Mouse (Mus musculus): ENCODE measurements around the gene Cnr2. TPM values are rescaled to one million over a fixed set of nuclear protein-coding genes. Genes with fewer than 3 reads are reported as not detected.
A peak's percentile ranks its signal among the peaks of the same experiment; 100 is the strongest.

The Cnr2 gene
- total and polyA plus RNA-seq, 3 experiments = 6.8 to 10.2 TPM; not detected in 1

- DNase-seq (ENCODE audit: low read depth, low spot score) = no peak
- TF ChIP-seq CHD1 (IDR thresholded peaks at IDR 0.05; ENCODE audit: low read depth, low read length) = peak; percentile 93; the same call in 1 of the 2 replicates
- no peak for TF ChIP-seq POLR2AphosphoS5 (IDR thresholded peaks at IDR 0.05; ENCODE audit: borderline replicate concordance, low read depth, low read length)
- TF ChIP-seq ZMIZ1 (IDR thresholded peaks at IDR 0.05; ENCODE audit: low read depth, low read length) = peak; percentile 61
- Histone ChIP-seq H3K27ac (ENCODE audit: control insufficient read depth, low read depth, low read length) (peak overlapping the region; percentile 99), H3K79me2 (ENCODE audit: control insufficient read depth, insufficient read depth, low read length, poor library complexity) (peaks cover 31% of the 10 kb centered on the region), H3K4me3 (ENCODE audit: control insufficient read depth in 1 of 2, insufficient read depth in 1 of 2, low read depth in 2 of 2, low read length in 2 of 2) (peak overlapping the region; percentile 60 to 92), H3K4me1 (ENCODE audit: control insufficient read depth in 1 of 2, insufficient read depth in 2 of 2, low read length in 2 of 2) (peaks cover 27 to 32% of the 10 kb centered on the region in 2 experiments), H3K36me3 (ENCODE audit: control insufficient read depth in 1 of 2, insufficient read depth in 2 of 2, low read length in 2 of 2) (peaks cover 20 to 52% of the 10 kb centered on the region in 2 experiments), H3K9ac (ENCODE audit: control insufficient read depth, low read depth, low read length, poor library complexity, severe bottlenecking) (peak overlapping the region; percentile 99), H3K27me3 (ENCODE audit: control insufficient read depth in 1 of 2, insufficient read depth in 2 of 2, low read length in 2 of 2) (no peaks in the 10 kb centered on the region), H3K9me3 (replicated peaks; ENCODE audit: insufficient read depth, low read length) (no peaks in the 10 kb centered on the region)
These were observed 22.4 kb upstream of the Cnr2 start for GRCm38 (mm10) chr4:135872589-135873391.

GRCm38 (mm10) chr4:135873526-135874202, 21.5 kb upstream of the Cnr2 start, which contains the start of gene Pnrc2:
Pnrc2 (minus strand) TSS chr4:135873850.
- Histone ChIP-seq H3K36me3 (ENCODE audit: control insufficient read depth in 1 of 2, insufficient read depth in 2 of 2, low read length in 2 of 2) (peaks cover 20 to 52% of the 10 kb centered on the region in 2 experiments), H3K9me3 (replicated peaks; ENCODE audit: insufficient read depth, low read length) (no peaks in the 10 kb centered on the region), H3K4me1 (ENCODE audit: control insufficient read depth in 1 of 2, insufficient read depth in 2 of 2, low read length in 2 of 2) (peaks cover 27 to 32% of the 10 kb centered on the region in 2 experiments), H3K4me3 (ENCODE audit: control insufficient read depth in 1 of 2, insufficient read depth in 1 of 2, low read depth in 2 of 2, low read length in 2 of 2) (peak within 1 kb of the TSS; percentile 79 to 92), H3K27ac (ENCODE audit: control insufficient read depth, low read depth, low read length) (peak within 1 kb of the TSS; percentile 99), H3K79me2 (ENCODE audit: control insufficient read depth, insufficient read depth, low read length, poor library complexity) (peaks cover 30% of the 10 kb centered on the region), H3K9ac (ENCODE audit: control insufficient read depth, low read depth, low read length, poor library complexity, severe bottlenecking) (peak within 1 kb of the TSS; percentile 99), H3K27me3 (ENCODE audit: control insufficient read depth in 1 of 2, insufficient read depth in 2 of 2, low read length in 2 of 2) (no peaks in the 10 kb centered on the region)
- peak; percentile 95 for DNase-seq (ENCODE audit: low read depth, low spot score)
- TF ChIP-seq MEF2A (IDR thresholded peaks at IDR 0.05; ENCODE audit: extremely low read depth, insufficient replicate concordance, low read depth, low read length, poor library complexity, severe bottlenecking) = 0 out of 2 replicates have a peak, but pooled peaks have one; percentile 26
- no peak for TF ChIP-seq MAFK (IDR thresholded peaks at IDR 0.05; ENCODE audit: borderline replicate concordance, low read depth, low read length)
- no peak for TF ChIP-seq RAD21 (IDR thresholded peaks at IDR 0.05; ENCODE audit: low read depth, low read length)
- no peak; the same call in 1 of the 2 replicates for TF ChIP-seq TCF12 (IDR thresholded peaks at IDR 0.05; ENCODE audit: low read depth, low read length)
- peak; percentile 66 for TF ChIP-seq USF1 (IDR thresholded peaks at IDR 0.05; ENCODE audit: low read depth, low read length)
- 0 out of 2 replicates have a peak, but pooled peaks have one; percentile 95 for TF ChIP-seq UBTF (IDR thresholded peaks at IDR 0.05; ENCODE audit: borderline replicate concordance, insufficient read depth, low read depth, low read length)
- 0 out of 2 replicates have a peak, but pooled peaks have one; percentile 8 for TF ChIP-seq ZKSCAN1 (IDR thresholded peaks at IDR 0.05; ENCODE audit: low read depth, low read length)
- TF ChIP-seq MXI1 (IDR thresholded peaks at IDR 0.05; ENCODE audit: low read depth, low read length) = peak; percentile 66
- peak; percentile 28; the same call in 1 of the 2 replicates for TF ChIP-seq ETS1 (IDR thresholded peaks at IDR 0.05; ENCODE audit: low read depth, low read length)
- peak; percentile 97 for TF ChIP-seq POLR2AphosphoS2 (IDR thresholded peaks at IDR 0.05; ENCODE audit: low read length)
- TF ChIP-seq HCFC1 (IDR thresholded peaks at IDR 0.05; ENCODE audit: low read depth, low read length) = peak; percentile 78
- TF ChIP-seq POLR2A (IDR thresholded peaks at IDR 0.05; ENCODE audit: control insufficient read depth in 1 of 2, insufficient read depth in 1 of 2, low read depth in 1 of 2, low read length in 2 of 2, poor library complexity in 1 of 2) = peak; percentile 87 to 89
- peak; percentile 1; the same call in 1 of the 2 replicates for TF ChIP-seq SMC3 (IDR thresholded peaks at IDR 0.05; ENCODE audit: low read depth, low read length)
- TF ChIP-seq ELF1 (IDR thresholded peaks at IDR 0.05; ENCODE audit: low read depth, low read length) = peak; percentile 78
- TF ChIP-seq MYB (IDR thresholded peaks at IDR 0.05; ENCODE audit: low read depth, low read length) = peak; percentile 23; the same call in 1 of the 2 replicates
- TF ChIP-seq NELFE (IDR thresholded peaks at IDR 0.05; ENCODE audit: low read depth, low read length) = peak; percentile 87
- peak; percentile 22; the same call in 1 of the 2 replicates for TF ChIP-seq MYC (IDR thresholded peaks at IDR 0.05; ENCODE audit: low read depth, low read length)
- TF ChIP-seq ZC3H11A (IDR thresholded peaks at IDR 0.05; ENCODE audit: low read depth, low read length) = no peak
- peak; percentile 97; the same call in 1 of the 2 replicates for TF ChIP-seq ZMIZ1 (IDR thresholded peaks at IDR 0.05; ENCODE audit: low read depth, low read length)
- peak; percentile 80 for TF ChIP-seq TBP (IDR thresholded peaks at IDR 0.05; ENCODE audit: low read depth, low read length)
- TF ChIP-seq SIN3A (IDR thresholded peaks at IDR 0.05; ENCODE audit: low read length) = peak; percentile 71; the same call in 1 of the 2 replicates
- peak; percentile 33; the same call in 1 of the 2 replicates for TF ChIP-seq NRF1 (IDR thresholded peaks at IDR 0.05; ENCODE audit: insufficient read depth, low read depth, low read length, poor library complexity, severe bottlenecking)
- 0 out of 2 replicates have a peak, but pooled peaks have one; percentile 69 for TF ChIP-seq MAX (IDR thresholded peaks at IDR 0.05; ENCODE audit: low read length)
- TF ChIP-seq POLR2AphosphoS5 (IDR thresholded peaks at IDR 0.05; ENCODE audit: borderline replicate concordance, low read depth, low read length) = no peak
- 0 out of 2 replicates have a peak, but pooled peaks have one; percentile 35 for TF ChIP-seq CHD2 (IDR thresholded peaks at IDR 0.05; ENCODE audit: low read length)
- no peak; the same call in none of the 2 replicates for TF ChIP-seq RCOR1 (IDR thresholded peaks at IDR 0.05; ENCODE audit: low read depth, low read length)
